ENCODE assay signal across 23 mouse cellular contexts in genomic region chr13:115082339-115082738, GRCm38 (mm10).
"Had no signal": no experiment of that assay in that cellular context is flagged by ENCODE, and none has a peak within 500 bp of the region (broad histone marks: within the 10 kb centered on the region; RNA-seq: fewer than 3 reads in every experiment).

No protein-coding gene starts in this region.

- H3K9me3 ChIP-seq: heart, embryonic 13.5 days; heart, embryonic 15.5 days; hindbrain, embryonic 13.5 days; hindbrain, embryonic 15.5 days; limb, embryonic 13.5 days; limb, embryonic 15.5 days; liver, embryonic 12.5 days had no signal

- H3K4me2 ChIP-seq: heart, embryonic 11.5 days; heart, embryonic 13.5 days; heart, embryonic 15.5 days; hindbrain, embryonic 13.5 days; hindbrain, embryonic 15.5 days; limb, embryonic 13.5 days; limb, embryonic 15.5 days; liver, embryonic 12.5 days had no signal

- H3K4me3 ChIP-seq: heart, adult 2 months; heart, embryonic 13.5 days; heart, embryonic 15.5 days; hindbrain, embryonic 13.5 days; hindbrain, embryonic 15.5 days; limb, embryonic 13.5 days; limb, embryonic 15.5 days; liver, embryonic 12.5 days had no signal

- H3K4me1 ChIP-seq: hindbrain, embryonic 15.5 days; limb, embryonic 13.5 days; limb, embryonic 15.5 days had no signal

- H3K9ac ChIP-seq: forebrain, postnatal 0 days; heart, embryonic 13.5 days; heart, embryonic 15.5 days; hindbrain, embryonic 13.5 days; hindbrain, embryonic 15.5 days; limb, embryonic 13.5 days; limb, embryonic 15.5 days; liver, embryonic 12.5 days; liver, embryonic 14.5 days had no signal

- DNase-seq: forebrain, postnatal 0 days; gastrocnemius, postnatal 14 days; gastrocnemius, postnatal 36 days; heart, adult 2 months; heart, postnatal 14 days; heart, postnatal 36 days; kidney, adult 18-20 months; kidney, adult 9 months; kidney, postnatal 25 days; layer of hippocampus, adult 9-11 months; layer of hippocampus, postnatal 36 days; left cerebral cortex, postnatal 4 days had no signal

- H3K27ac ChIP-seq: heart, adult 2 months; heart, embryonic 13.5 days; heart, embryonic 15.5 days; hindbrain, embryonic 13.5 days; hindbrain, embryonic 15.5 days; hindbrain, postnatal 0 days; limb, embryonic 13.5 days; limb, embryonic 15.5 days; liver, embryonic 12.5 days; liver, embryonic 14.5 days had no signal

- ATAC-seq: forebrain, postnatal 0 days; hindbrain, postnatal 0 days; intestine, embryonic 16.5 days; liver, embryonic 12.5 days had no signal

- H3K27me3 ChIP-seq: heart, embryonic 13.5 days; heart, embryonic 15.5 days; hindbrain, embryonic 13.5 days; hindbrain, embryonic 15.5 days; limb, embryonic 13.5 days; limb, embryonic 15.5 days; liver, embryonic 12.5 days had no signal
